Mouse (Mus musculus) thymus, adult 2 months (tissue): Measurements from ENCODE around the gene Thap8.

Experiments
- CTCF ChIP-seq: fragments of 200-500 bp; IDR thresholded peaks from 2 replicates; pipeline ENCODE4 v1.5.1; 2012; ENCODE audit warnings: mild to moderate bottlenecking, control low read depth, low read length, moderate library complexity, borderline replicate concordance; ENCODE audit not compliant: control insufficient read depth, poor library complexity, insufficient read depth; ENCODE audit errors: extremely low read depth
- POLR2A ChIP-seq: fragments of 200-500 bp; IDR thresholded peaks from 2 replicates; pipeline ENCODE4 v1.6.1; 2012; ENCODE audit warnings: mild to moderate bottlenecking, low read length, control low read depth, moderate library complexity; ENCODE audit not compliant: control insufficient read depth, poor library complexity, insufficient read depth; ENCODE audit errors: extremely low read depth

DNA sequence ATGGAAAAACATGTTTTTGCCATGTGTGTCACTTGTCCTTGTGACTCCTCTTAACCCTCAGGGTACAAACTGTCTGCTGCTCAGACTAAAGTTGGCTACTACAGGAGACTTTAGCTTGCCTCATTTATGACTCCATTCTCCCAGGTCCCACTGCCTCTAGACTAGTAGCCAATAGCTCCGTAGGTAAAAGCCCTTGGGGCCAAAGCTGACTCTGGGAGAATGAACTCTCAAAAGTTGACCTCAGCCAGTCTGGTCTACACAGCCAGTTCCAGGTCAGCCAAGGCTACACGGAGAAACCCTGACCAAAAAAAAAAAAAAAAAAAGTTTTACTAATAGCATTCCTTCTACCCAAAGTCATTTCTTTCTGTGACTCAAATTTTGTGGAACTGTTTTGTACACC lies 983 bp upstream of the Thap8 start:
- no peak for TF ChIP-seq CTCF
- no peak for TF ChIP-seq POLR2A
